Mouse (Mus musculus) bone marrow, adult 2 months (tissue): ENCODE measurements around the gene Pigs. TPM values are rescaled to one million over a fixed set of nuclear protein-coding genes. Genes with fewer than 3 reads are reported as not detected.

Experiments used
- H3K27ac ChIP-seq: fragments of 200-500 bp; 2 replicates; pipeline ENCODE4 v1.5.1; 2012; ENCODE audit warnings: low read depth, mild to moderate bottlenecking, control low read depth, inconsistent platforms, low read length; ENCODE audit not compliant: control insufficient read depth, poor library complexity, insufficient read depth
- H3K4me1 ChIP-seq: fragments of 200-500 bp; 2 replicates; pipeline ENCODE4 v1.6.1; 2011; ENCODE audit warnings: low read length; ENCODE audit not compliant: control insufficient read depth, insufficient read depth
- H3K4me3 ChIP-seq: fragments of 200-500 bp; replicated peaks from 2 replicates; pipeline ENCODE3; 2011; ENCODE audit warnings: mild to moderate bottlenecking, low read depth, low read length, control low read depth; ENCODE audit not compliant: control insufficient read depth
- CTCF ChIP-seq: fragments of 200-500 bp; IDR thresholded peaks from 2 replicates; pipeline ENCODE4 v1.5.1; 2011; ENCODE audit warnings: low read length, control low read depth; ENCODE audit not compliant: control insufficient read depth, insufficient read depth
- POLR2A ChIP-seq: fragments of 200-500 bp; IDR thresholded peaks from 2 replicates; pipeline ENCODE4 v1.6.1; 2011; ENCODE audit warnings: low read depth, mild to moderate bottlenecking, control low read depth, low read length, borderline replicate concordance; ENCODE audit not compliant: control insufficient read depth
- WGBS: fragments of 180-500 bp; shearing (Covaris S2); methylation state at CpG from one replicate; pipeline ENCODE4 v1.1.7; 2018; 5-methylcytosine and 5-hydroxymethylcytosine counted together
- polyA plus RNA-seq: library from polyadenylated mRNA; stranded (reverse); fragments of >200 nt; gene quantifications from 2 replicates; pipeline ENCODE4 v1.2.4, GENCODE M21; 2011; ENCODE audit warnings: low replicate concordance; ENCODE audit not compliant: missing spikeins, insufficient read depth, insufficient read length

Pigs gene
- polyA plus RNA-seq, 1 experiment: 16.7 TPM

- WGBS: 82% methylated on average over 15 of the region's 15 CpGs
- no peak overlapping the region for H3K4me3 ChIP-seq
- H3K4me1 ChIP-seq: peaks cover 4% of the 10 kb centered on the region; the same call in 1 of the 2 replicates
- no peak overlapping the region for H3K27ac ChIP-seq
- TF ChIP-seq POLR2A (no peak), CTCF (no peak)
Measured at GRCm38 (mm10) chr11:78324000-78324785, 4.0 kb upstream of the Pigs start.

GRCm38 (mm10) chr11:78324965-78325364 is 3.2 kb upstream of the Pigs start:
- Histone ChIP-seq H3K27ac (no peak overlapping the region), H3K4me1 (peaks cover 4% of the 10 kb centered on the region; the same call in 1 of the 2 replicates), H3K4me3 (no peak overlapping the region)
- no peak for TF ChIP-seq POLR2A
- TF ChIP-seq CTCF: no peak
- WGBS: 93% methylated on average over 12 of the region's 12 CpGs

- H3K27ac ChIP-seq: no peak overlapping the region
- no peak for TF ChIP-seq CTCF
- TF ChIP-seq POLR2A: no peak
- peaks cover 4% of the 10 kb centered on the region; the same call in 1 of the 2 replicates for H3K4me1 ChIP-seq
- 92% methylated on average over 4 of the region's 4 CpGs for WGBS
- no peak overlapping the region for H3K4me3 ChIP-seq
Measured at GRCm38 (mm10) chr11:78327215-78327614, 1.0 kb upstream of the Pigs start.

- WGBS: under 1% methylated on average over 41 of the region's 41 CpGs
- H3K27ac ChIP-seq: peak overlapping the region; percentile 37
- TF ChIP-seq CTCF: no peak
- no peak for TF ChIP-seq POLR2A
Measured at GRCm38 (mm10) chr11:78328512-78329056, 369 bp downstream of the Pigs start.

GRCm38 (mm10) chr11:78332676-78333075 is 4.5 kb downstream of the Pigs start:
- H3K4me1 ChIP-seq: no peaks in the 10 kb centered on the region; the same call in 1 of the 2 replicates
- no peak overlapping the region for H3K27ac ChIP-seq
- WGBS: 95% methylated on average over 12 of the region's 12 CpGs
- no peak overlapping the region for H3K4me3 ChIP-seq
- TF ChIP-seq CTCF: no peak
- TF ChIP-seq POLR2A: no peak

More at GRCm38 (mm10) chr11:78328512-78329056, 369 bp downstream of the Pigs start:
- Histone ChIP-seq H3K4me3 (peak overlapping the region; percentile 95), H3K4me1 (no peaks in the 10 kb centered on the region; the same call in 1 of the 2 replicates)

GRCm38 (mm10) chr11:78333992-78334391 is 5.8 kb downstream of the Pigs start:
- Histone ChIP-seq H3K4me3 (no peak overlapping the region), H3K27ac (no peak overlapping the region), H3K4me1 (no peaks in the 10 kb centered on the region; the same call in 1 of the 2 replicates)
- TF ChIP-seq POLR2A (no peak), CTCF (no peak)
- 83% methylated on average over 5 of the region's 5 CpGs for WGBS

GRCm38 (mm10) chr11:78337040-78337439 is 8.8 kb downstream of the Pigs start:
- Histone ChIP-seq H3K27ac (no peak overlapping the region), H3K4me3 (no peak overlapping the region), H3K4me1 (no peaks in the 10 kb centered on the region)
- TF ChIP-seq CTCF (no peak), POLR2A (no peak)
- 95% methylated on average over 8 of the region's 8 CpGs for WGBS

- Histone ChIP-seq H3K4me1 (peaks cover 6% of the 10 kb centered on the region), H3K4me3 (no peak overlapping the region), H3K27ac (no peak overlapping the region)
- WGBS: 84% methylated on average over 12 of the region's 12 CpGs
- TF ChIP-seq POLR2A (no peak), CTCF (no peak)
Measured at GRCm38 (mm10) chr11:78341702-78342101, 13.5 kb downstream of the Pigs start.
